ENCODE assay signal across 8 mouse cellular contexts in genomic region chr17:43016371-43017331, GRCm38 (mm10). TPM values are rescaled to one million over a fixed set of nuclear protein-coding genes. Genes with fewer than 3 reads are reported as not detected.
DNase-seq lines count a peak whose midpoint lies in the region; ATAC-seq and TF ChIP-seq lines count a peak whose summit lies in the region.

TSS of gene Tnfrsf21 (plus strand) at chr17:43016555.

- no peaks in the 10 kb centered on the region for H3K4me1 ChIP-seq in ES-Bruce4 (ENCODE audit: control insufficient read depth, insufficient read depth, low read length)
- H3K4me1 ChIP-seq in forebrain, embryonic 15.5 days = peaks cover 21% of the 10 kb centered on the region
- peaks cover 11% of the 10 kb centered on the region for H3K4me1 ChIP-seq in liver, postnatal 0 days (ENCODE audit: insufficient read depth)
- H3K4me1 ChIP-seq in neural tube, embryonic 13.5 days (replicated peaks) = peaks cover 31% of the 10 kb centered on the region

- under 1% methylated on average over 70 of the region's 80 CpGs for WGBS in forebrain, embryonic 15.5 days
- WGBS in liver, postnatal 0 days (ENCODE audit: insufficient replicate concordance) = under 1% methylated on average over 77 of the region's 80 CpGs
- under 1% methylated on average over 79 of the region's 80 CpGs for WGBS in neural tube, embryonic 13.5 days

- no peaks in the 10 kb centered on the region for H3K27me3 ChIP-seq in ES-Bruce4 (ENCODE audit: control insufficient read depth, insufficient read depth, low read length, poor library complexity, severe bottlenecking)
- H3K27me3 ChIP-seq in forebrain, embryonic 15.5 days = no peaks in the 10 kb centered on the region
- no peaks in the 10 kb centered on the region for H3K27me3 ChIP-seq in liver, postnatal 0 days (ENCODE audit: insufficient read depth, low read length)
- no peaks in the 10 kb centered on the region for H3K27me3 ChIP-seq in neural tube, embryonic 13.5 days

- H3K9ac ChIP-seq in ES-Bruce4 (ENCODE audit: low read depth, poor library complexity, severe bottlenecking) = peak within 1 kb of the TSS; percentile 71
- H3K9ac ChIP-seq in forebrain, embryonic 15.5 days (replicated peaks) = peak within 1 kb of the TSS; percentile 99
- peak within 1 kb of the TSS; percentile 94 for H3K9ac ChIP-seq in liver, postnatal 0 days (replicated peaks)
- H3K9ac ChIP-seq in neural tube, embryonic 13.5 days = peak within 1 kb of the TSS; percentile 100

- TF ChIP-seq CTCF in ES-Bruce4 (IDR thresholded peaks at IDR 0.05; ENCODE audit: low read depth, low read length) = peak; percentile 76
- TF ChIP-seq CTCF in liver, postnatal 0 days (IDR thresholded peaks at IDR 0.05; ENCODE audit: low read depth) = peak; percentile 93

- no peaks in the 10 kb centered on the region for H3K36me3 ChIP-seq in ES-Bruce4 (ENCODE audit: control insufficient read depth, insufficient read depth, low read length, poor library complexity, severe bottlenecking)
- H3K36me3 ChIP-seq in forebrain, embryonic 15.5 days = 0 out of 2 replicates have a peak, but pooled peaks cover 2% of the 10 kb centered on the region
- peaks cover 13% of the 10 kb centered on the region; the same call in 1 of the 2 replicates for H3K36me3 ChIP-seq in liver, postnatal 0 days (replicated peaks; ENCODE audit: insufficient read depth, low read length)
- peaks cover 18% of the 10 kb centered on the region for H3K36me3 ChIP-seq in neural tube, embryonic 13.5 days

- no peaks in the 10 kb centered on the region for H3K9me3 ChIP-seq in ES-Bruce4 (replicated peaks; ENCODE audit: control insufficient read depth, insufficient read depth, low read length, poor library complexity, severe bottlenecking)
- H3K9me3 ChIP-seq in forebrain, embryonic 15.5 days = no peaks in the 10 kb centered on the region
- H3K9me3 ChIP-seq in liver, postnatal 0 days (ENCODE audit: low read length) = no peaks in the 10 kb centered on the region
- no peaks in the 10 kb centered on the region for H3K9me3 ChIP-seq in neural tube, embryonic 13.5 days

- no peak within 1 kb of the TSS for H3K27ac ChIP-seq in ES-Bruce4 (ENCODE audit: insufficient read depth, low read length)
- H3K27ac ChIP-seq in forebrain, embryonic 15.5 days (replicated peaks) = peak within 1 kb of the TSS; percentile 97
- peak within 1 kb of the TSS; percentile 91 for H3K27ac ChIP-seq in liver, postnatal 0 days (ENCODE audit: low read depth)
- H3K27ac ChIP-seq in neural tube, embryonic 13.5 days (replicated peaks) = peak within 1 kb of the TSS; percentile 98

- peak within 1 kb of the TSS; percentile 74 for H3K4me3 ChIP-seq in ES-Bruce4 (ENCODE audit: low read depth, low read length)
- H3K4me3 ChIP-seq in forebrain, embryonic 15.5 days = peak within 1 kb of the TSS; percentile 99
- peak within 1 kb of the TSS; percentile 94 for H3K4me3 ChIP-seq in liver, postnatal 0 days (ENCODE audit: low read depth, low read length)
- H3K4me3 ChIP-seq in neural tube, embryonic 13.5 days = peak within 1 kb of the TSS; percentile 97

- H3K4me2 ChIP-seq in forebrain, embryonic 15.5 days (replicated peaks) = peak within 1 kb of the TSS; percentile 76
- peak within 1 kb of the TSS; percentile 96 for H3K4me2 ChIP-seq in liver, postnatal 0 days (ENCODE audit: low read depth, low read length)
- H3K4me2 ChIP-seq in neural tube, embryonic 13.5 days = peak within 1 kb of the TSS; percentile 77

- ATAC-seq in forebrain, embryonic 15.5 days (replicated peaks) = peak; percentile 95
- ATAC-seq in liver, postnatal 0 days = peak; percentile 86
- ATAC-seq in neural tube, embryonic 13.5 days (ENCODE audit: low read depth) = peak; percentile 95

- TF ChIP-seq POLR2A in ES-Bruce4 (IDR thresholded peaks at IDR 0.05; ENCODE audit: insufficient read depth, low read length) = peak; percentile 22

- DNase-seq in cerebellum, adult 18-20 months = peak; percentile 90 to 93
- peak; percentile 88 to 89 for DNase-seq in heart, postnatal 14 days
- peak; percentile 95 for DNase-seq in layer of hippocampus, adult 11-12 months (ENCODE audit: low spot score)
- DNase-seq in liver, postnatal 0 days = peak; percentile 91
- DNase-seq in telencephalon, adult 2 months (ENCODE audit: low read depth, low spot score) = peak; percentile 93

- intact Hi-C loops in heart, postnatal 14 days (cut with DNase I) = loop anchor here (1.0 to 5.0 kb wide), 2 partner anchors 61 to 214 kb away; no protein-coding TSS in a partner anchor

- no peak for TF ChIP-seq EP300 in ES-Bruce4 (IDR thresholded peaks at IDR 0.05; ENCODE audit: insufficient read depth, low read depth, low read length)
- peak; percentile 30; the same call in 1 of the 2 replicates for TF ChIP-seq EP300 in liver, postnatal 0 days (IDR thresholded peaks at IDR 0.05; ENCODE audit: low read depth)

RNA-seq across cellular contexts. Expression of gene Tnfrsf21, which starts in this region (rescaled TPM):
- 11.9 and 13.1 TPM in 2 replicates for polyA plus RNA-seq in ES-Bruce4 (2011; ENCODE audit: insufficient read depth, insufficient read length, low read depth, missing spikeins)
- 57.1 and 59.6 TPM in 2 replicates for polyA plus RNA-seq in forebrain, embryonic 15.5 days (2015; fragmentation: Nextera tagmentation; extraction: Ambion mirVana)
- total RNA-seq in heart, postnatal 14 days (2021) = 10 to 100 TPM; 17.6 to 18.6 TPM
- 11.7 and 15.4 TPM in 2 replicates for polyA plus RNA-seq in liver, postnatal 0 days (2015; fragmentation: Nextera tagmentation; extraction: Ambion mirVana)
- 75.1 and 81.2 TPM in 2 replicates for polyA plus RNA-seq in neural tube, embryonic 13.5 days (2015; fragmentation: Nextera tagmentation; extraction: Ambion mirVana)
